Mouse (Mus musculus): Measurements from ENCODE around the gene Wdfy1.

DNA sequence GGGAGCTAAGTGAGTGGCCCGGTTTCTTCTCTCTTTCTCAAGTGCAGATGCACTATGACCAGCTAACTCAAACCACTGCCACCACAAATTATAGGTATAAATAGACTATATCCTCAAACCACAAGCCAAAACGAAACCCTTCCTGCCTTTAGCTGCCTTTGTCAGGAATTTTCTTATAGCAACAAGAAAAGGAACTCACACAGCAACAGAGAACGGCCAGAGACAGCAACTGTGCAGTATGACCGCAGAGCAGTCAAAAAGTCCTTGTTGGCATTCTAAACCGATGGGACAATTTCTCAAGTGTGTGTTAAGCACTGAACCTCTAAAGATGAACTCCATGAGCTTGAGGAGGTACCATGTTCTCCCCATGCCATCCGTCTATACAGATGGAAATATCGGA is 27.7 kb upstream of the Wdfy1 start:
- no peak for TF ChIP-seq POLR2A (IDR thresholded peaks at IDR 0.05; ENCODE audit: borderline replicate concordance, control insufficient read depth, low read depth, low read length)
- no peak for TF ChIP-seq CTCF (IDR thresholded peaks at IDR 0.05; ENCODE audit: control insufficient read depth, insufficient read depth, low read length)

Data from bone marrow, adult 2 months (tissue).